Mouse (Mus musculus): ENCODE measurements around the gene Adprh.
A peak's percentile ranks its signal among the peaks of the same experiment; 100 is the strongest.

The Adprh gene

GRCm38 (mm10) chr16:38439190-38439589 is 13.3 kb downstream of the Adprh start:
- DNase-seq: no peak

- DNase-seq: no peak
These were observed 18.2 kb downstream of the Adprh start for GRCm38 (mm10) chr16:38434295-38434795.

- no peak for DNase-seq
These were observed 19.0 kb downstream of the Adprh start for GRCm38 (mm10) chr16:38433514-38433913.

- DNase-seq: no peak
These were observed 19.7 kb downstream of the Adprh start, which contains the start of gene Pla1a for GRCm38 (mm10) chr16:38432498-38433425. Gene Pla1a, minus strand, starts transcription at chr16:38433145.

- no peak for DNase-seq
These were observed 20.9 kb downstream of the Adprh start for GRCm38 (mm10) chr16:38431446-38432185.

GRCm38 (mm10) chr16:38425799-38426198 is 26.7 kb downstream of the Adprh start:
- no peak for DNase-seq

GRCm38 (mm10) chr16:38425374-38425773 is 27.1 kb downstream of the Adprh start:
- no peak for DNase-seq

- no peak for DNase-seq
These were observed 37.5 kb downstream of the Adprh start for GRCm38 (mm10) chr16:38414953-38415352.

- no peak for DNase-seq
These were observed 44.1 kb downstream of the Adprh start for GRCm38 (mm10) chr16:38408416-38408815.

GRCm38 (mm10) chr16:38407584-38407983 is 44.9 kb downstream of the Adprh start:
- no peak for DNase-seq

GRCm38 (mm10) chr16:38406708-38407107 is 45.8 kb downstream of the Adprh start:
- DNase-seq: no peak

GRCm38 (mm10) chr16:38406293-38406692 is 46.2 kb downstream of the Adprh start:
- no peak for DNase-seq

GRCm38 (mm10) chr16:38403639-38404038 is 48.9 kb downstream of the Adprh start:
- no peak for DNase-seq

GRCm38 (mm10) chr16:38401468-38401867 is 51.0 kb downstream of the Adprh start:
- DNase-seq: no peak

- DNase-seq: no peak
These were observed 52.1 kb downstream of the Adprh start for GRCm38 (mm10) chr16:38400311-38400960.

- peak; percentile 12 for DNase-seq
These were observed 52.8 kb downstream of the Adprh start for GRCm38 (mm10) chr16:38399531-38400231.

- DNase-seq: no peak
These were observed 53.4 kb downstream of the Adprh start for GRCm38 (mm10) chr16:38399076-38399475.

- DNase-seq: no peak
These were observed 54.2 kb downstream of the Adprh start for GRCm38 (mm10) chr16:38398266-38398665.

- peak; percentile 43 for DNase-seq
These were observed 56.3 kb downstream of the Adprh start for GRCm38 (mm10) chr16:38396155-38396554.

GRCm38 (mm10) chr16:38395060-38395730 is 57.3 kb downstream of the Adprh start:
- DNase-seq: no peak

- no peak for DNase-seq
These were observed 58.3 kb downstream of the Adprh start for GRCm38 (mm10) chr16:38394191-38394618.
